Mouse (Mus musculus): ENCODE measurements around the gene Syne4.
A peak's percentile ranks its signal among the peaks of the same experiment; 100 is the strongest.

Gene Syne4

GRCm38 (mm10) chr7:30279951-30280669, 34.5 kb upstream of the Syne4 start, which contains the start of the genes Thap8 and Wdr62:
TSS of gene Thap8 (plus strand) at chr7:30280094.
TSS of gene Wdr62 (minus strand) at chr7:30280419.
- Histone ChIP-seq H3K9me3 (ENCODE audit: low read length) (no peaks in the 10 kb centered on the region), H3K4me1 (replicated peaks; ENCODE audit: low read depth, low read length) (peaks cover 65% of the 10 kb centered on the region), H3K36me3 (ENCODE audit: insufficient read depth, low read length) (peaks cover 30% of the 10 kb centered on the region), H3K27me3 (ENCODE audit: insufficient read depth, low read length) (no peaks in the 10 kb centered on the region), H3K4me3 (replicated peaks; ENCODE audit: low read length) (peak within 1 kb of the TSS; percentile 98)
- no peak for TF ChIP-seq CTCF (conservative IDR thresholded peaks at IDR 0.05; ENCODE audit: low read length)
- no peak for TF ChIP-seq POU5F1 (IDR thresholded peaks at IDR 0.05; ENCODE audit: borderline replicate concordance, low read length)
- no peak for TF ChIP-seq NANOG (IDR thresholded peaks at IDR 0.05; ENCODE audit: borderline replicate concordance, low read length)

DNA sequence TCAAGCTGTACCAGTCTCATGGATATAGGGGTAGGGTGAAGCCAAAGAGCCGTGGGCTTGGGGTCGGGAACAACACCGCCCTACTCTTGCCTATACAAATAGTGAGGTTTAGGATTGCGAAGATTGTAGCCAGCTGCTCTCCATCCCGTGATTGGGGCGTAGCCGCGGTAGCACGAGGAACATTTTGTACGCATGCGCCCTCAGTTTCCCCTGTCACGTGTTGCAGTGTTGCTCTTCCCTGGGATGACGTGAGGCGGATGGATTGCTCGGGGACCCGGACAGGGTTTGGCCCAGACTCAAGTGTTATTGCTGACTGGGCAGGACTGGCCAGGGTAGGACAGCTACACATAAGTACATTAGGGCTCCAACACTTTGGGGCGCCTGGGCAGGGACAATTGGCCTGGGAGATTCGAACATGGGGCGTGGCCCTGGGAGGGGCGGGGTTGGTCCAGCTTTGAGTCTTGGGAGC, 33.9 kb upstream of the Syne4 start:
- H3K4me3 ChIP-seq (replicated peaks; ENCODE audit: low read length) = peak overlapping the region; percentile 98
- peaks cover 61% of the 10 kb centered on the region for H3K4me1 ChIP-seq (replicated peaks; ENCODE audit: low read depth, low read length)
- no peaks in the 10 kb centered on the region for H3K9me3 ChIP-seq (ENCODE audit: low read length)
- no peaks in the 10 kb centered on the region for H3K27me3 ChIP-seq (ENCODE audit: insufficient read depth, low read length)
- H3K36me3 ChIP-seq (ENCODE audit: insufficient read depth, low read length) = peaks cover 25% of the 10 kb centered on the region
- TF ChIP-seq POU5F1 (IDR thresholded peaks at IDR 0.05; ENCODE audit: borderline replicate concordance, low read length) (no peak), NANOG (IDR thresholded peaks at IDR 0.05; ENCODE audit: borderline replicate concordance, low read length) (no peak), CTCF (conservative IDR thresholded peaks at IDR 0.05; ENCODE audit: low read length) (no peak)

DNA sequence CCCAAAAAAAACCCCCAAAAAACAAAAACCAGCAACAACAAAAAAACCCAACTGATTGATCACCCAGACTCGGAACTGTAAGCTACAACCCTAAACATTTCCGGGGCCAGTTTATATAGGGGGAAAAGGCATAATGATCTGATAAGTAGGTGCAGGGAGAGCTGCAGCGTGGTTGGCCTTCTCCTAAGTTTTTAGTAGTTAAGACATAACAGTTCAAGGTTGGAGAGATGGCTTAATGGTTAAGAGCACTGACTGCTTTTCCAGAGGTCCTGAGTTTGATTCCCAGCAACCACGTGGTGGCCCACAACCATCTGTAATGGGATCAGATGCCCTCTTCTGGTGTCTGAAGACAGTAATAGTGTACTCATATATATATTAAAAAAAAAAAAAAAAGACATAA, 33.1 kb upstream of the Syne4 start:
- Histone ChIP-seq H3K36me3 (ENCODE audit: insufficient read depth, low read length) (peaks cover 19% of the 10 kb centered on the region), H3K4me1 (replicated peaks; ENCODE audit: low read depth, low read length) (peaks cover 63% of the 10 kb centered on the region), H3K4me3 (replicated peaks; ENCODE audit: low read length) (peak overlapping the region; percentile 98), H3K27me3 (ENCODE audit: insufficient read depth, low read length) (no peaks in the 10 kb centered on the region), H3K9me3 (ENCODE audit: low read length) (no peaks in the 10 kb centered on the region)
- TF ChIP-seq POU5F1 (IDR thresholded peaks at IDR 0.05; ENCODE audit: borderline replicate concordance, low read length) (no peak), CTCF (conservative IDR thresholded peaks at IDR 0.05; ENCODE audit: low read length) (no peak), NANOG (IDR thresholded peaks at IDR 0.05; ENCODE audit: borderline replicate concordance, low read length) (no peak)

- Histone ChIP-seq H3K36me3 (ENCODE audit: insufficient read depth, low read length) (peaks cover 9% of the 10 kb centered on the region), H3K4me3 (replicated peaks; ENCODE audit: low read length) (no peak overlapping the region), H3K9me3 (ENCODE audit: low read length) (no peaks in the 10 kb centered on the region), H3K27me3 (ENCODE audit: insufficient read depth, low read length) (no peaks in the 10 kb centered on the region), H3K4me1 (replicated peaks; ENCODE audit: low read depth, low read length) (peaks cover 65% of the 10 kb centered on the region)
- TF ChIP-seq POU5F1 (IDR thresholded peaks at IDR 0.05; ENCODE audit: borderline replicate concordance, low read length) = no peak
- no peak for TF ChIP-seq CTCF (conservative IDR thresholded peaks at IDR 0.05; ENCODE audit: low read length)
Observed at GRCm38 (mm10) chr7:30282740-30283139, 31.9 kb upstream of the Syne4 start.

DNA sequence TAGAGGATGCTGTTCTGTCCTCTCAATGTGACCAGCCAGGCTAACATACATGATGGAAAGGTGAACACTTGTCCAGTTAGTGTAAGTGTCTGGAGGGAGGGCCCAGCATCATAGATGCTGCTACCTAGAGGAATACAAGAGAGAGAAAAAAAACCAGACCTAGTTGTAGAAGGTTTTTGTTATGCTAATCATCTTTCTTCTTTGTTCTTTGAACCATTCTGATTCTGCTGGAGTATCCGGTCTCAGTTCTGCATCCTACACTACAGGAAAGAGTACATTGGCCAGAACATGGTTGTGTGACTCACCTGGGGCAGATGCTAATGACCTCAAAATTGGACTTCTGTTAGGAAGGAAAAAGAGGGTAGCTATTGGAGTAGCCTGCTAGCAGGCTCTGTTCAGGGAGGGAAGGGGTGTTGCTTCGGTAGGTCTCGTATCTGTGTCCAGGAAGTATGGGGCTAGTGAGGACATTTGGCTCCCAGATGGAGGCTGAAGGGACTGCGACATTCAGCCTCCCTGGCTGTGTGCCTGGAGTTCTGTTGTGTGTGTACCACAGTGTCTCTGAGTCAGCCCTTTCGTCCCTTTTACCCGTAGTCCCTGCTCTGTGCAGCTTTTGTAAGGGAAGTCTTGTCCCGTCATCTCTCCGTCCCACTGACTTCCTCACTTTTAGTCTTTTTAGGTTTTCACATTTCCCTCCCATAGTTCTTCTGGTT, 27.8 kb upstream of the Syne4 start:
- Histone ChIP-seq H3K36me3 (ENCODE audit: insufficient read depth, low read length) (no peaks in the 10 kb centered on the region), H3K4me1 (replicated peaks; ENCODE audit: low read depth, low read length) (peaks cover 68% of the 10 kb centered on the region), H3K9me3 (ENCODE audit: low read length) (no peaks in the 10 kb centered on the region), H3K27me3 (ENCODE audit: insufficient read depth, low read length) (no peaks in the 10 kb centered on the region), H3K4me3 (replicated peaks; ENCODE audit: low read length) (no peak overlapping the region)
- TF ChIP-seq POU5F1 (IDR thresholded peaks at IDR 0.05; ENCODE audit: borderline replicate concordance, low read length) = no peak

GRCm38 (mm10) chr7:30288046-30288445, 26.6 kb upstream of the Syne4 start:
- TF ChIP-seq POU5F1 (IDR thresholded peaks at IDR 0.05; ENCODE audit: borderline replicate concordance, low read length) (no peak), CTCF (conservative IDR thresholded peaks at IDR 0.05; ENCODE audit: low read length) (no peak), NANOG (IDR thresholded peaks at IDR 0.05; ENCODE audit: borderline replicate concordance, low read length) (no peak)
- H3K27me3 ChIP-seq (ENCODE audit: insufficient read depth, low read length) = no peaks in the 10 kb centered on the region
- no peaks in the 10 kb centered on the region for H3K36me3 ChIP-seq (ENCODE audit: insufficient read depth, low read length)
- peaks cover 62% of the 10 kb centered on the region for H3K4me1 ChIP-seq (replicated peaks; ENCODE audit: low read depth, low read length)
- no peak overlapping the region for H3K4me3 ChIP-seq (replicated peaks; ENCODE audit: low read length)
- H3K9me3 ChIP-seq (ENCODE audit: low read length) = no peaks in the 10 kb centered on the region

- Histone ChIP-seq H3K36me3 (ENCODE audit: insufficient read depth, low read length) (no peaks in the 10 kb centered on the region), H3K4me3 (replicated peaks; ENCODE audit: low read length) (peak overlapping the region; percentile 50), H3K27me3 (ENCODE audit: insufficient read depth, low read length) (no peaks in the 10 kb centered on the region), H3K4me1 (replicated peaks; ENCODE audit: low read depth, low read length) (peaks cover 61% of the 10 kb centered on the region), H3K9me3 (ENCODE audit: low read length) (no peaks in the 10 kb centered on the region)
- no peak for TF ChIP-seq POU5F1 (IDR thresholded peaks at IDR 0.05; ENCODE audit: borderline replicate concordance, low read length)
- no peak for TF ChIP-seq CTCF (conservative IDR thresholded peaks at IDR 0.05; ENCODE audit: low read length)
- TF ChIP-seq NANOG (IDR thresholded peaks at IDR 0.05; ENCODE audit: borderline replicate concordance, low read length) = no peak
Observed at GRCm38 (mm10) chr7:30289071-30289713, 25.4 kb upstream of the Syne4 start.

GRCm38 (mm10) chr7:30289714-30290399, 24.8 kb upstream of the Syne4 start:
- Histone ChIP-seq H3K36me3 (ENCODE audit: insufficient read depth, low read length) (no peaks in the 10 kb centered on the region), H3K9me3 (ENCODE audit: low read length) (no peaks in the 10 kb centered on the region), H3K27me3 (ENCODE audit: insufficient read depth, low read length) (no peaks in the 10 kb centered on the region), H3K4me1 (replicated peaks; ENCODE audit: low read depth, low read length) (peaks cover 61% of the 10 kb centered on the region), H3K4me3 (replicated peaks; ENCODE audit: low read length) (peak overlapping the region; percentile 50)
- TF ChIP-seq POU5F1 (IDR thresholded peaks at IDR 0.05; ENCODE audit: borderline replicate concordance, low read length) = no peak
- no peak for TF ChIP-seq CTCF (conservative IDR thresholded peaks at IDR 0.05; ENCODE audit: low read length)
- no peak for TF ChIP-seq NANOG (IDR thresholded peaks at IDR 0.05; ENCODE audit: borderline replicate concordance, low read length)

All from E14TG2a.4 (cell line).